Mouse (Mus musculus): ENCODE data around the gene Dyrk1b. TPM values are rescaled to one million over a fixed set of nuclear protein-coding genes. Genes with fewer than 3 reads are reported as not detected.
"Not testable (repeated sequence)": the region's sequence is repeated elsewhere in the genome, so short reads cannot be mapped to it uniquely, and the experiment has no call there.

Gene Dyrk1b
- polyA plus RNA-seq, 1 experiment from 2014 or later = 13.5 TPM

- Histone ChIP-seq H3K9me3 (ENCODE audit: control insufficient read depth, low read length) (no peaks in the 10 kb centered on the region), H3K27ac (replicated peaks; ENCODE audit: low read depth, low read length) (no peak overlapping the region), H3K4me2 (ENCODE audit: low read depth, low read length) (no peak overlapping the region), H3K27me3 (replicated peaks; ENCODE audit: control insufficient read depth, insufficient read depth, low read length) (no peaks in the 10 kb centered on the region), H3K9ac (ENCODE audit: low read depth, low read length) (no peak overlapping the region), H3K36me3 (ENCODE audit: control insufficient read depth, insufficient read depth, low read length) (no peaks in the 10 kb centered on the region), H3K4me1 (ENCODE audit: control insufficient read depth, insufficient read depth, low read length) (no peaks in the 10 kb centered on the region), H3K4me3 (ENCODE audit: low read depth, low read length) (no peak overlapping the region)
- ATAC-seq (ENCODE audit: low read depth) (no peak), DNase-seq (ENCODE audit: low spot score) (no peak)
- 71% methylated on average over 4 of the region's 4 CpGs for WGBS
Measured at GRCm38 (mm10) chr7:28206044-28206600, 26.9 kb downstream of the Dyrk1b start.

GRCm38 (mm10) chr7:28208396-28208987, 29.2 kb downstream of the Dyrk1b start:
- ATAC-seq (ENCODE audit: low read depth) (no peak; the same call in 1 of the 2 replicates), DNase-seq (ENCODE audit: low spot score) (no peak)
- H3K4me3 ChIP-seq (ENCODE audit: low read depth, low read length) = peak overlapping the region; percentile 28
- no peak overlapping the region; the same call in 1 of the 2 replicates for H3K27ac ChIP-seq (replicated peaks; ENCODE audit: low read depth, low read length)
- peak overlapping the region; percentile 56 for H3K4me2 ChIP-seq (ENCODE audit: low read depth, low read length)
- no peaks in the 10 kb centered on the region for H3K27me3 ChIP-seq (replicated peaks; ENCODE audit: control insufficient read depth, insufficient read depth, low read length)
- H3K9ac ChIP-seq (ENCODE audit: low read depth, low read length) = peak overlapping the region; percentile 62
- H3K9me3 ChIP-seq (ENCODE audit: control insufficient read depth, low read length) = no peaks in the 10 kb centered on the region
- 42% methylated on average over 12 of the region's 12 CpGs for WGBS
- no peaks in the 10 kb centered on the region for H3K36me3 ChIP-seq (ENCODE audit: control insufficient read depth, insufficient read depth, low read length)
- no peaks in the 10 kb centered on the region for H3K4me1 ChIP-seq (ENCODE audit: control insufficient read depth, insufficient read depth, low read length)

- 53% methylated on average over 19 of the region's 19 CpGs for WGBS
- Histone ChIP-seq H3K4me1 (ENCODE audit: control insufficient read depth, insufficient read depth, low read length) (no peaks in the 10 kb centered on the region), H3K4me2 (ENCODE audit: low read depth, low read length) (peak overlapping the region; percentile 56), H3K27me3 (replicated peaks; ENCODE audit: control insufficient read depth, insufficient read depth, low read length) (no peaks in the 10 kb centered on the region), H3K27ac (replicated peaks; ENCODE audit: low read depth, low read length) (no peak overlapping the region; the same call in 1 of the 2 replicates), H3K9ac (ENCODE audit: low read depth, low read length) (peak overlapping the region; percentile 62), H3K9me3 (ENCODE audit: control insufficient read depth, low read length) (no peaks in the 10 kb centered on the region), H3K4me3 (ENCODE audit: low read depth, low read length) (peak overlapping the region; percentile 28), H3K36me3 (ENCODE audit: control insufficient read depth, insufficient read depth, low read length) (no peaks in the 10 kb centered on the region)
- ATAC-seq (ENCODE audit: low read depth) (peak; percentile 90), DNase-seq (ENCODE audit: low spot score) (peak; percentile 93)
Measured at GRCm38 (mm10) chr7:28208988-28209508, 29.8 kb downstream of the Dyrk1b start.

GRCm38 (mm10) chr7:28210731-28211130, 31.5 kb downstream of the Dyrk1b start:
- ATAC-seq (ENCODE audit: low read depth) (no peak), DNase-seq (ENCODE audit: low spot score) (no peak)
- H3K27me3 ChIP-seq (replicated peaks; ENCODE audit: control insufficient read depth, insufficient read depth, low read length) = no peaks in the 10 kb centered on the region
- H3K4me1 ChIP-seq (ENCODE audit: control insufficient read depth, insufficient read depth, low read length) = no peaks in the 10 kb centered on the region
- no peaks in the 10 kb centered on the region for H3K9me3 ChIP-seq (ENCODE audit: control insufficient read depth, low read length)
- no peak overlapping the region for H3K4me2 ChIP-seq (ENCODE audit: low read depth, low read length)
- no peak overlapping the region for H3K9ac ChIP-seq (ENCODE audit: low read depth, low read length)
- no peak overlapping the region for H3K27ac ChIP-seq (replicated peaks; ENCODE audit: low read depth, low read length)
- 47% methylated on average over 5 of the region's 5 CpGs for WGBS
- H3K36me3 ChIP-seq (ENCODE audit: control insufficient read depth, insufficient read depth, low read length) = no peaks in the 10 kb centered on the region
- no peak overlapping the region for H3K4me3 ChIP-seq (ENCODE audit: low read depth, low read length)

GRCm38 (mm10) chr7:28214142-28214541, 34.9 kb downstream of the Dyrk1b start:
- DNase-seq (ENCODE audit: low spot score) (no peak), ATAC-seq (ENCODE audit: low read depth) (no peak)
- Histone ChIP-seq H3K27ac (replicated peaks; ENCODE audit: low read depth, low read length) (no peak overlapping the region), H3K4me3 (ENCODE audit: low read depth, low read length) (no peak overlapping the region), H3K27me3 (replicated peaks; ENCODE audit: control insufficient read depth, insufficient read depth, low read length) (no peaks in the 10 kb centered on the region), H3K4me1 (ENCODE audit: control insufficient read depth, insufficient read depth, low read length) (no peaks in the 10 kb centered on the region), H3K4me2 (ENCODE audit: low read depth, low read length) (no peak overlapping the region), H3K36me3 (ENCODE audit: control insufficient read depth, insufficient read depth, low read length) (no peaks in the 10 kb centered on the region), H3K9ac (ENCODE audit: low read depth, low read length) (no peak overlapping the region), H3K9me3 (ENCODE audit: control insufficient read depth, low read length) (no peaks in the 10 kb centered on the region)
- WGBS = 24% methylated on average over 6 of the region's 10 CpGs

- not testable (repeated sequence) for H3K36me3 ChIP-seq (ENCODE audit: control insufficient read depth, insufficient read depth, low read length); H3K27me3 ChIP-seq (replicated peaks; ENCODE audit: control insufficient read depth, insufficient read depth, low read length); H3K27ac ChIP-seq (replicated peaks; ENCODE audit: low read depth, low read length); ATAC-seq (ENCODE audit: low read depth); H3K9ac ChIP-seq (ENCODE audit: low read depth, low read length); DNase-seq (ENCODE audit: low spot score); H3K4me3 ChIP-seq (ENCODE audit: low read depth, low read length); H3K4me1 ChIP-seq (ENCODE audit: control insufficient read depth, insufficient read depth, low read length); H3K4me2 ChIP-seq (ENCODE audit: low read depth, low read length); H3K9me3 ChIP-seq (ENCODE audit: control insufficient read depth, low read length)
- 82% methylated on average over 2 of the region's 2 CpGs for WGBS
Measured at GRCm38 (mm10) chr7:28215950-28216349, 36.7 kb downstream of the Dyrk1b start.

GRCm38 (mm10) chr7:28217811-28218210, 38.5 kb downstream of the Dyrk1b start:
- WGBS = 97% methylated on average over 4 of the region's 13 CpGs
- H3K4me1 ChIP-seq (ENCODE audit: control insufficient read depth, insufficient read depth, low read length); H3K4me3 ChIP-seq (ENCODE audit: low read depth, low read length); H3K36me3 ChIP-seq (ENCODE audit: control insufficient read depth, insufficient read depth, low read length); H3K4me2 ChIP-seq (ENCODE audit: low read depth, low read length); H3K9ac ChIP-seq (ENCODE audit: low read depth, low read length); H3K27ac ChIP-seq (replicated peaks; ENCODE audit: low read depth, low read length); H3K27me3 ChIP-seq (replicated peaks; ENCODE audit: control insufficient read depth, insufficient read depth, low read length); DNase-seq (ENCODE audit: low spot score); H3K9me3 ChIP-seq (ENCODE audit: control insufficient read depth, low read length); ATAC-seq (ENCODE audit: low read depth): not testable (repeated sequence)

GRCm38 (mm10) chr7:28218951-28219740, 39.9 kb downstream of the Dyrk1b start:
- not testable (repeated sequence) for H3K4me2 ChIP-seq (ENCODE audit: low read depth, low read length); ATAC-seq (ENCODE audit: low read depth); H3K27me3 ChIP-seq (replicated peaks; ENCODE audit: control insufficient read depth, insufficient read depth, low read length); H3K9me3 ChIP-seq (ENCODE audit: control insufficient read depth, low read length); DNase-seq (ENCODE audit: low spot score); H3K4me1 ChIP-seq (ENCODE audit: control insufficient read depth, insufficient read depth, low read length); H3K4me3 ChIP-seq (ENCODE audit: low read depth, low read length); H3K36me3 ChIP-seq (ENCODE audit: control insufficient read depth, insufficient read depth, low read length); H3K9ac ChIP-seq (ENCODE audit: low read depth, low read length); H3K27ac ChIP-seq (replicated peaks; ENCODE audit: low read depth, low read length)
- 88% methylated on average over 19 of the region's 20 CpGs for WGBS
